Mouse (Mus musculus) cerebellum, postnatal 14 days (tissue): ENCODE measurements at regions not wholly inside any gene's neighbourhood (a gene's known extent, or its start where the extent isn't known, plus 50 kb on each side); places are given as distances from the start of the nearest gene placed in this dataset.
A peak's percentile ranks its signal among the peaks of the same experiment; 100 is the strongest.

Source experiments
- DNase-seq, 2 experiments: peaks; one replicate each; pipeline ENCODE4 v3.0.0; 2021; ENCODE audit warnings: mixed read lengths in 2 of 2

GRCm38 (mm10) chr3:14249458-14249857 lies 231.0 kb upstream of the Slc7a12 start:
- peak in 1 of 2 experiments; percentile 2 for DNase-seq
